Mouse (Mus musculus) left cerebral cortex, adult 2 months (tissue): ENCODE data around the gene Abr. TPM values are rescaled to one million over a fixed set of nuclear protein-coding genes. Genes with fewer than 3 reads are reported as not detected.
A peak's percentile ranks its signal among the peaks of the same experiment; 100 is the strongest.

Source experiments
- DNase-seq, 2 experiments: peaks; one replicate each; pipeline ENCODE4 v3.0.0; 2021 to 2022; ENCODE audit warnings: low spot score in 2 of 2, mixed read lengths in 1 of 2; ENCODE audit errors: extremely low spot score in 1 of 2
- H3K27ac ChIP-seq: fragments of 200-600 bp; 2 replicates; pipeline ENCODE4 v1.8.1; 2022
- H3K4me3 ChIP-seq: fragments of 200-600 bp; 2 replicates; pipeline ENCODE4 v1.8.1; 2022
- CTCF ChIP-seq: fragments of 200-600 bp; IDR thresholded peaks from 2 replicates; pipeline ENCODE4 v1.8.1; 2022; ENCODE audit warnings: antibody characterized with exemption, mild to moderate bottlenecking, moderate library complexity
- intact Hi-C: fragments of 180-260 bp; cut with DNase I; formaldehyde crosslinking; loops from one replicate; pipeline ENCODE4 v1.15.1; 2025
- total RNA-seq, 2 experiments: library from RNA; stranded (reverse); gene quantifications; 2 replicates each; pipeline ENCODE4 v1.2.3; 2021

Abr gene
- total RNA-seq, 2 experiments from 2014 or later = 436 to 450 TPM

- Histone ChIP-seq H3K4me3 (no peak overlapping the region), H3K27ac (no peak overlapping the region)
- intact Hi-C loops = loop anchor here (5.0 kb wide), 1 partner anchor 234 kb away; no protein-coding TSS in a partner anchor
- no peak for TF ChIP-seq CTCF
- DNase-seq = no peak
These were observed 208.9 kb downstream of the Abr start for GRCm38 (mm10) chr11:76413202-76413601.

- intact Hi-C loops = loop anchor here (5.0 kb wide), 1 partner anchor 236 kb away; no protein-coding TSS in a partner anchor
- Histone ChIP-seq H3K27ac (no peak overlapping the region), H3K4me3 (no peak overlapping the region)
- TF ChIP-seq CTCF = peak; percentile 77
- peak; percentile 52 to 63 for DNase-seq
These were observed 211.3 kb downstream of the Abr start for GRCm38 (mm10) chr11:76410826-76411225.

- Histone ChIP-seq H3K27ac (peak within 1 kb of the TSS; percentile 94), H3K4me3 (peak within 1 kb of the TSS; percentile 87)
- peak; percentile 97 to 98 for DNase-seq
- no peak; the same call in none of the 2 replicates for TF ChIP-seq CTCF
- intact Hi-C loops = loop anchor here (1.0 kb wide), 1 partner anchor 154 kb away; no protein-coding TSS in a partner anchor
These were observed 215.2 kb downstream of the Abr start, which contains the start of gene Timm22 for GRCm38 (mm10) chr11:76406702-76407583. Timm22 (plus strand) TSS chr11:76406952.

GRCm38 (mm10) chr11:76405626-76406264, 216.4 kb downstream of the Abr start:
- no peak for DNase-seq
- H3K27ac ChIP-seq = no peak overlapping the region
- H3K4me3 ChIP-seq = no peak overlapping the region
- no peak for TF ChIP-seq CTCF
- intact Hi-C loops = loop anchor here (1.0 kb wide), 1 partner anchor 152 kb away; no protein-coding TSS in a partner anchor

GRCm38 (mm10) chr11:76405113-76405512, 217.0 kb downstream of the Abr start:
- Histone ChIP-seq H3K4me3 (no peak overlapping the region), H3K27ac (no peak overlapping the region)
- intact Hi-C loops = no loop called here
- no peak for TF ChIP-seq CTCF
- no peak for DNase-seq

GRCm38 (mm10) chr11:76401398-76401797, 220.7 kb downstream of the Abr start:
- Histone ChIP-seq H3K4me3 (no peak overlapping the region), H3K27ac (no peak overlapping the region)
- no peak for TF ChIP-seq CTCF
- no peak for DNase-seq
- intact Hi-C loops = no loop called here

- peak overlapping the region; percentile 62 for H3K4me3 ChIP-seq
- intact Hi-C loops = loop anchor here (1.0 to 5.0 kb wide), 2 partner anchors 127 to 146 kb away; no protein-coding TSS in a partner anchor
- H3K27ac ChIP-seq = no peak overlapping the region
- peak; percentile 62 for TF ChIP-seq CTCF
- DNase-seq = no peak
These were observed 222.4 kb downstream of the Abr start for GRCm38 (mm10) chr11:76399587-76400330.

GRCm38 (mm10) chr11:76398798-76399586, 223.1 kb downstream of the Abr start, which contains the start of gene Nxn:
Nxn (minus strand) TSS chr11:76399140.
- Histone ChIP-seq H3K27ac (peak within 1 kb of the TSS; percentile 57; the same call in 1 of the 2 replicates), H3K4me3 (peak within 1 kb of the TSS; percentile 62)
- TF ChIP-seq CTCF = peak; percentile 23
- DNase-seq = peak; percentile 83 to 87
- intact Hi-C loops = loop anchor here (1.0 to 5.0 kb wide), 2 partner anchors 127 to 146 kb away; no protein-coding TSS in a partner anchor

GRCm38 (mm10) chr11:76398312-76398797, 223.8 kb downstream of the Abr start:
- H3K27ac ChIP-seq = peak overlapping the region; percentile 57; the same call in 1 of the 2 replicates
- no peak for DNase-seq
- peak overlapping the region; percentile 62 for H3K4me3 ChIP-seq
- intact Hi-C loops = loop anchor here (5.0 kb wide), 1 partner anchor 126 kb away; no protein-coding TSS in a partner anchor
- TF ChIP-seq CTCF = no peak

GRCm38 (mm10) chr11:76397650-76398311, 224.3 kb downstream of the Abr start:
- Histone ChIP-seq H3K4me3 (peak overlapping the region; percentile 62), H3K27ac (no peak overlapping the region)
- intact Hi-C loops = loop anchor here (5.0 kb wide), 1 partner anchor 125 kb away; no protein-coding TSS in a partner anchor
- TF ChIP-seq CTCF = no peak
- DNase-seq = no peak
